Mouse (Mus musculus): ENCODE measurements around the gene Arhgap32. TPM values are rescaled to one million over a fixed set of nuclear protein-coding genes. Genes with fewer than 3 reads are reported as not detected.

Gene Arhgap32
- total and polyA plus RNA-seq, 3 experiments, result 0.38 to 0.41 TPM; not detected in 1

GRCm38 (mm10) chr9:32149836-32150642, 34.1 kb downstream of the Arhgap32 start:
- no peak overlapping the region for H3K4me3 ChIP-seq (replicated peaks in 1 of 3; ENCODE audit: low read depth in 2 of 3, low read length in 2 of 3, poor library complexity in 1 of 3)
- dilution Hi-C loops (cut with MboI; ENCODE audit: extremely low pct_ligation_motif_present, extremely low pct_unique_long_range_greater_than_20kb, low sequenced_read_pairs) (no loop called here), in situ Hi-C loops (cut with MboI; ENCODE audit: low pct_ligation_motif_present, low pct_unique_long_range_greater_than_20kb, low sequenced_read_pairs) (loop anchor here (25.0 kb wide), 2 partner anchors 188 to 588 kb away; no protein-coding TSS in a partner anchor)
- H3K36me3 ChIP-seq (replicated peaks in 1 of 2; ENCODE audit: control insufficient read depth in 1 of 2, insufficient read depth in 1 of 2, low read length in 1 of 2), result no peaks in the 10 kb centered on the region
- no peaks in the 10 kb centered on the region for H3K9me3 ChIP-seq (replicated peaks; ENCODE audit: low read length)
- no peak for DNase-seq (ENCODE audit: extremely low read depth)
- H3K9ac ChIP-seq (ENCODE audit: insufficient read depth, low read depth), result no peak overlapping the region
- H3K79me2 ChIP-seq (replicated peaks; ENCODE audit: control insufficient read depth, extremely low read depth, insufficient read depth, poor library complexity, severe bottlenecking), result no peaks in the 10 kb centered on the region
- TF ChIP-seq CHD2 (IDR thresholded peaks at IDR 0.05; ENCODE audit: low read length), result no peak
- no peak for TF ChIP-seq SMC3 (IDR thresholded peaks at IDR 0.05; ENCODE audit: low read depth, low read length)
- TF ChIP-seq UBTF (IDR thresholded peaks at IDR 0.05; ENCODE audit: low read depth, low read length), result no peak
- no peak for TF ChIP-seq JUN (IDR thresholded peaks at IDR 0.05; ENCODE audit: insufficient read depth, low read depth, low read length)
- no peak for TF ChIP-seq POLR2A (IDR thresholded peaks at IDR 0.05; ENCODE audit: low read depth, low read length)
- TF ChIP-seq ZKSCAN1 (IDR thresholded peaks at IDR 0.05; ENCODE audit: borderline replicate concordance, low read depth, low read length), result no peak
- no peak for TF ChIP-seq USF1 (IDR thresholded peaks at IDR 0.05; ENCODE audit: low read depth, low read length)
- TF ChIP-seq RAD21 (IDR thresholded peaks at IDR 0.05; ENCODE audit: low read depth, low read length), result no peak
- TF ChIP-seq SIN3A (IDR thresholded peaks at IDR 0.05; ENCODE audit: low read length), result no peak
- no peak for TF ChIP-seq MAX (IDR thresholded peaks at IDR 0.05; ENCODE audit: low read length)
- no peak for TF ChIP-seq GABPA (IDR thresholded peaks at IDR 0.05; ENCODE audit: insufficient replicate concordance, low read depth, low read length)
- no peak for TF ChIP-seq ZC3H11A (IDR thresholded peaks at IDR 0.05; ENCODE audit: low read depth, low read length)
- no peak for TF ChIP-seq ETS1 (conservative IDR thresholded peaks at IDR 0.05; ENCODE audit: low read depth, low read length)
- TF ChIP-seq E2F4 (IDR thresholded peaks at IDR 0.05; ENCODE audit: insufficient replicate concordance, low read depth, low read length), result no peak
- H3K4me1 ChIP-seq (ENCODE audit: control insufficient read depth in 1 of 2, insufficient read depth in 2 of 2), result peaks cover 7 to 19% of the 10 kb centered on the region in 2 experiments
- H3K27me3 ChIP-seq (replicated peaks), result no peaks in the 10 kb centered on the region
- H3K27ac ChIP-seq (ENCODE audit: insufficient read depth, low read depth), result no peak overlapping the region
- no peak overlapping the region for H3K4me2 ChIP-seq (ENCODE audit: insufficient read depth, low read depth, poor library complexity, severe bottlenecking)

DNA sequence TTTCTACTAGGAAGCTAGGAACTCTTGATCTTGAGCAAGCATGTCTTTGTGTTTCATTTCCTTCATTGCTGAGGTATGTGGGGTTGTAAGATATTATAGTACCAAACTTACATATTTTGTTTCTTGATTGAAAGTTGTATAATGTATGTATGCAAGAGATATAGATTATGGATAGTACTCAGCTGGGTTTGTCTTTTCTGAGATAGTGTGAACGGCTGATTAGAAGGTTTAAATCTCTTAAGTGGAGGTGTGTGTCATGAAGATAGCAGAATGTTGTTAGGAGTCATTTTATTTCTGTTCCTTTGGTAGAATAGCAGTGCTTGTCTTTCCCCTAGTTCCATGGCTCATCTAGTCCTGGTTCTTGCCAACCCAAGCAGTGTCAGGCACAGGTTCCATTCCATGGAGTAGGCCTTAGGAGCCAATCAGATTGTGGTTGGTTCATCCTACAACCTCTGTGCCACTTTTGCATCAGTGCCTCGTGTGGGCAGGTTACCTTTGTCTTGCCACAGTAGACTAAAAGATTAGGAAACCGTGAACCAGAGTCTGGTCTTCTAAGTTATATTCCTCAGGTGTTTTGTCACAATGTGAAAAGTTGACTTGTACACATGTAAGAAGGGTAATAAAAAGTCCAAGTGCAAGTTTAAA, 38.9 kb downstream of the Arhgap32 start:
- Histone ChIP-seq H3K4me1 (ENCODE audit: control insufficient read depth in 1 of 2, insufficient read depth in 2 of 2) (no peaks in the 10 kb centered on the region), H3K36me3 (replicated peaks in 1 of 2; ENCODE audit: control insufficient read depth in 1 of 2, insufficient read depth in 1 of 2, low read length in 1 of 2) (no peaks in the 10 kb centered on the region), H3K79me2 (replicated peaks; ENCODE audit: control insufficient read depth, extremely low read depth, insufficient read depth, poor library complexity, severe bottlenecking) (no peaks in the 10 kb centered on the region), H3K27ac (ENCODE audit: insufficient read depth, low read depth) (no peak overlapping the region), H3K27me3 (replicated peaks) (no peaks in the 10 kb centered on the region), H3K9me3 (replicated peaks; ENCODE audit: low read length) (no peaks in the 10 kb centered on the region), H3K4me3 (replicated peaks in 1 of 3; ENCODE audit: low read depth in 2 of 3, low read length in 2 of 3, poor library complexity in 1 of 3) (no peak overlapping the region), H3K4me2 (ENCODE audit: insufficient read depth, low read depth, poor library complexity, severe bottlenecking) (no peak overlapping the region), H3K9ac (ENCODE audit: insufficient read depth, low read depth) (no peak overlapping the region)
- dilution Hi-C loops (cut with MboI; ENCODE audit: extremely low pct_ligation_motif_present, extremely low pct_unique_long_range_greater_than_20kb, low sequenced_read_pairs) (no loop called here), in situ Hi-C loops (cut with MboI; ENCODE audit: low pct_ligation_motif_present, low pct_unique_long_range_greater_than_20kb, low sequenced_read_pairs) (loop anchor here (25.0 kb wide), 2 partner anchors 193 to 593 kb away; no protein-coding TSS in a partner anchor)
- no peak for TF ChIP-seq JUND (conservative IDR thresholded peaks at IDR 0.05; ENCODE audit: low read depth, low read length)
- TF ChIP-seq NRF1 (IDR thresholded peaks at IDR 0.05; ENCODE audit: low read depth, low read length), result no peak
- no peak for TF ChIP-seq HCFC1 (IDR thresholded peaks at IDR 0.05; ENCODE audit: low read depth, low read length)
- TF ChIP-seq JUN (IDR thresholded peaks at IDR 0.05; ENCODE audit: insufficient read depth, low read depth, low read length), result no peak
- no peak for TF ChIP-seq POLR2AphosphoS2 (IDR thresholded peaks at IDR 0.05; ENCODE audit: low read depth, low read length)
- TF ChIP-seq ETS1 (conservative IDR thresholded peaks at IDR 0.05; ENCODE audit: low read depth, low read length), result no peak
- no peak for TF ChIP-seq CHD1 (IDR thresholded peaks at IDR 0.05; ENCODE audit: low read depth, low read length)
- TF ChIP-seq NELFE (IDR thresholded peaks at IDR 0.05; ENCODE audit: low read depth, low read length), result no peak
- no peak for TF ChIP-seq EP300 (IDR thresholded peaks at IDR 0.05; ENCODE audit: low read length)
- TF ChIP-seq TBP (conservative IDR thresholded peaks at IDR 0.05; ENCODE audit: low read depth, low read length), result no peak
- DNase-seq (ENCODE audit: extremely low read depth), result no peak

Measured in CH12.LX (cell line).